Mouse (Mus musculus) liver, adult 2 months (tissue): Measurements from ENCODE around the gene Impdh2.

Experiments
- CTCF ChIP-seq: fragments of 200-500 bp; IDR thresholded peaks from 2 replicates; pipeline ENCODE4 v1.5.1; 2011; ENCODE audit warnings: low read depth, low read length, control low read depth
- POLR2A ChIP-seq: fragments of 200-500 bp; IDR thresholded peaks from 2 replicates; pipeline ENCODE4 v1.6.1; 2011; ENCODE audit warnings: low read length, control low read depth; ENCODE audit not compliant: insufficient read depth; ENCODE audit errors: extremely low read depth

DNA sequence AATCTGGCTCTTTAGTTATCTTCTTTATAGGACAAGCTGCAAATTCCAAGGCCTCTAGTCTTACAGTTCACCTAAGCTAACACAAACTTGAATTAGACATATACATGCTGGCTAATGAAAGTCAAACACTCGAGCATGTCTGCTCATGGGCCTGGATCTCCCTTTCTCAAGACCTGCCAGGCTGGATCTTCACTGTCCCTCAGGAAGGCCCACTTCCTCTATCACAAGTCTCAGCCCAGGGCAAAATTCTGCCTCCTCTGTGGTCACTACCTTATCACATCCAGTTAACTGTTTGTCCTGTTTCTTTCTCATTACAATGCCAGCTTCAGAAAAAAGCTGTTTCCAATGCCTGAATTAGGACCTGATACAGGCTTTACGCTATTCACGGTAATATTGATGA is 34.3 kb downstream of the Impdh2 start:
- TF ChIP-seq POLR2A, result no peak
- TF ChIP-seq CTCF, result no peak
